Mouse (Mus musculus) cerebellum, adult 9-10 months (tissue): ENCODE data around the gene Stfa2.
"Not testable (repeated sequence)": the region's sequence is repeated elsewhere in the genome, so short reads cannot be mapped to it uniquely, and the experiment has no call there.

Experiments
- DNase-seq: peaks from one replicate; pipeline ENCODE4 v3.0.0; 2022

Stfa2 gene

DNA sequence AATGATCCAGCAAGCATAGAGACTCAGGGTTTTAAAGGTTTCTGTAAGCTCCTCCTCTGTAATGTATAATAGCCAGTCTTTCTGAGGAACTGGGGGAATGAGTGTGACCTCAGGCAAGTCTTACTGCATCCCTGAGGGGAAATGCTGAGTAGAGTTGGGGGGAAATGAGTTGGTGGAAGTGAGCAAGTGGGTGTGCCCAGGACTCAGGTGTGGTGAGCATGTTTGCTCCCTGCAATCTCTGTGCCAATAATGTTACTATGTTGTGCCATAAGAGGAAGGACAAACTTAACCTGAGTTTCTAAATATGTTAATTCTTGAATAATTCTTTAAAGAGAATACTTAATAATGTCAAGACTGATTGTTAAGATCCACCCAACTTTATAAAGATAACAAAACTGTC, at the start of gene Stfa2:
Gene Stfa2, minus strand, starts transcription at position 101 of the 400 bp plus-strand sequence.
- DNase-seq, result no peak

DNA sequence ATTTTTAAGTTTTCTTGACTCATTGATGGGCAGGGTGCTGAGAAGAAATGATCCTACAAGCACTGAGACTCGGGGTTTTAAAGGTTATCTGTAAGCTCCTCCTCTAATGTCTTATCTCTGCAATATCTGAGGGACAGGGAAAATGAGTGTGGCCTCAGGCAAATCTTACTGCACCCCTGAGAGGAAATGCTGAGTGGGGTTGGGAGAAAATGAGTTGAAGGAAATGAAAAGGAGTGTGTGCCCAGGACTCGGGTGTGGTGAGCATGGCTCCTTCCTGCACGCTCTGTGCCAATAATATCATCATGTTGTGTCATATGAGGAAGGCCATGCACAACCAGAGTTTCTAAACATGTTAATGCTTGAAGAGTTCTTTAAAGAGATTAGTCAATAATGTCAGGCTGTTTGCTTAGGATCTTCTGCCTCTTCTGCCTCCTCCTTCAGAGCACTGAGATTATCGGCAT, 47.1 kb upstream of the Stfa2 start, which contains the start of gene Stfa3:
Gene Stfa3, minus strand, starts transcription at position 51 of the 461 bp plus-strand sequence.
- DNase-seq, result no peak

DNA sequence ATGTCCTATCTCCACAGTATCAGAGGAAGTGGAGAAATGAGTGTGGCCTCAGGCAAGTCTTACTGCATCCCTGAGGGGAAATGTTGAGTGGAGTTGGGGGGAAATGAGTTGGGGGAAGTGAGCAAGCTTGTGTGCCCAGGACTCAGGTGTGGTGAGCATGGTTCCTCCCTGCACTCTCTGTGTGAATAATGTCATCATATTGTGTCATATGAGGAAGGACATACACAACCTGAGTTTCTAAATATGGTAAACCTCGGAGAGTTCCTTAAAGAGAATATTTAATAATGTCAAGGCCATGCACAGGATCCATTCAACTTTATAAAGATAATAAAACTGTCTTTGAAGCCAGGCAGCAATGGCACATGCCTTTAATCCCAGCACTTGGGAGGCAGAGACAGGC, 12.7 kb upstream of the Stfa2 start:
- DNase-seq, result not testable (repeated sequence)

DNA sequence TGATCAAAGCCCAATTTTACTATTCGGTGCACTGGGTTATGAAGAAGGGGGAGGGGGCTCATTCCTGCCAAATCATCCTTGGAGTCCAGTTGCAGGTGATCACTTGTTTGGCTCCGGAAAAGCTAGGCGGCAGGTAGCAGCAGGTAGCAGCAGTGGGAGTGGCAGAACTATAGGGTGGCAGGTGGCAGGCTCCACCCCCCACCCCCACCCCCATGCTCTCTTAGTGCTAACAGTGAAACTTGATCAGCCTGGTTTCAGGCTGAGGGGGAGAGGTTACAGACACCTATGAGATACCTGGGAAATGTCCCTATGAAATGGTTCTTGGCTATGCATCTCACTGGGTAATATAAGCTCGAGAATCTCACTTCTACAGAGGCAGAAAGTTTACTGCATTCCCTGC, 19.2 kb downstream of the Stfa2 start:
- no peak for DNase-seq

DNA sequence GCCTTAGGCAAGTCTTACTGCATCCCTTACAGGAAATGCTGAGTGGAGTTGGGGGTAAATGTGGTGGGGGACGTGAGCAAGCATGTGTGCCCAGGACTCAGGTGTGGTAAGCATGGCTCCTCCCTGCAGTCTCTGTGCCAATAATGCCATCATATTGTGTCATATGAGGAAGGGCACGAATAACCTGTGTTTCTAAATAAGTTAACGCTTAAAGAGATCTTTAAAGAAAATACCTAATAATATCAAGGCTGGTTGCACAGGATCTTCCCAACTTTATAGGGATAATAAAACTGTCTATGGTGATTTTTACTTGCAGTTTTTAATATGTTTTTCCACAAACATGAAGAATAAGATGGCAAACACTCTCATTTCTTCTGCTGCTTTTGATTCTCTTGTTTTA, 40.6 kb downstream of the Stfa2 start, which contains the start of gene BC100530:
Gene BC100530, minus strand, starts transcription at position 101 of the 400 bp plus-strand sequence.
- not testable (repeated sequence) for DNase-seq
